In the genomic region with DNA sequence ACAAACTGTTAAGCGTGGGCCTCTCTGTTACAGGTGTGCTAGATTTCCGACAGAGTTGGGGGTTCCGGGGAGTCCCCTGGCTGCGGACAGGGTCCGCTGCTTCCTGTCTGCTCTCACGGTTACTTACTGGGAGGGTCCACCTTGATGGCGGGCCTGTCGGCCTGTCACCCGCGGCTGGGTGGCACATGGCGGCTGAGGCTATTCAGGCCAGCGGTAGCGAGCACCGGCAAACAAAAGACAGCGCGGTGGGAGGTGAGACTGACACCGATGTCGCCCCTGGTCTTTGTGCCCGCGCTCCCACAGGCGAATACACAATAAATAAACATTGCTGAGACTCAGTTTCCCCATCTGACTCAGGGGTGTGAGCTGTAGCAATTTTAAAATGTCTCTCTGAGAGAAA, we compare ENCODE assay signal across 8 mouse cellular contexts. TPM values are rescaled to one million over a fixed set of nuclear protein-coding genes. Genes with fewer than 3 reads are reported as not detected.
DNase-seq lines count a peak whose midpoint lies in the region; ATAC-seq and TF ChIP-seq lines count a peak whose summit lies in the region.

No protein-coding gene starts in this region.

- H3K4me1 ChIP-seq in forebrain, embryonic 11.5 days (replicated peaks; ENCODE audit: control insufficient read depth, insufficient read depth, low read length): peaks cover 18% of the 10 kb centered on the region; the same call in 1 of the 2 replicates
- peaks cover 10% of the 10 kb centered on the region for H3K4me1 ChIP-seq in limb, embryonic 14.5 days (ENCODE audit: control insufficient read depth, insufficient read depth, low read length)
- H3K4me1 ChIP-seq in small intestine, adult 2 months (ENCODE audit: control insufficient read depth, insufficient read depth, insufficient read length, low read length): peaks cover 8% of the 10 kb centered on the region

- H3K9ac ChIP-seq in forebrain, embryonic 11.5 days (ENCODE audit: low read length): peak overlapping the region; percentile 78
- H3K9ac ChIP-seq in limb, embryonic 14.5 days (ENCODE audit: low read depth, low read length, severe bottlenecking): peak overlapping the region; percentile 58

- intact Hi-C loops in left cerebral cortex, adult 2 months (cut with DNase I): no loop called here
- intact Hi-C loops in left cerebral cortex, postnatal 25 days (cut with DNase I): no loop called here

- no peaks in the 10 kb centered on the region; the same call in 1 of the 2 replicates for H3K36me3 ChIP-seq in forebrain, embryonic 11.5 days (ENCODE audit: control insufficient read depth, insufficient read depth, low read length)
- peaks cover 30% of the 10 kb centered on the region for H3K36me3 ChIP-seq in limb, embryonic 14.5 days (ENCODE audit: control insufficient read depth, insufficient read depth, low read length)
- H3K36me3 ChIP-seq in small intestine, adult 2 months (ENCODE audit: control insufficient read depth, insufficient read depth, low read length): no peaks in the 10 kb centered on the region

- peak overlapping the region; percentile 86 for H3K4me2 ChIP-seq in forebrain, embryonic 11.5 days (ENCODE audit: low read depth, low read length, severe bottlenecking)
- peak overlapping the region; percentile 48 for H3K4me2 ChIP-seq in limb, embryonic 14.5 days (replicated peaks; ENCODE audit: low read depth, low read length, severe bottlenecking)

- no peak for TF ChIP-seq CTCF in left cerebral cortex, adult 2 months (IDR thresholded peaks at IDR 0.05)
- no peak for TF ChIP-seq CTCF in small intestine, adult 2 months (IDR thresholded peaks at IDR 0.05; ENCODE audit: extremely low read depth, insufficient read length, insufficient replicate concordance, low read depth, low read length)

- DNase-seq in left cerebral cortex, adult 2 months (ENCODE audit: extremely low spot score in 1 of 2, low spot score in 2 of 2): no peak
- no peak for DNase-seq in left cerebral cortex, postnatal 25 days (ENCODE audit: low spot score in 2 of 2)
- DNase-seq in forebrain, embryonic 11.5 days (ENCODE audit: low spot score): peak; percentile 74
- no peak for DNase-seq in limb, embryonic 14.5 days (ENCODE audit: low spot score)
- DNase-seq in layer of hippocampus, adult 9-10 months (ENCODE audit: low spot score): no peak
- no peak for DNase-seq in kidney, postnatal 4 days
- no peak for DNase-seq in right cerebral cortex, adult 2 months (ENCODE audit: low spot score in 2 of 2)

- TF ChIP-seq POLR2A in limb, embryonic 14.5 days (IDR thresholded peaks at IDR 0.05; ENCODE audit: borderline replicate concordance, extremely low read depth, insufficient read depth, insufficient read length): no peak
- TF ChIP-seq POLR2A in small intestine, adult 2 months (IDR thresholded peaks at IDR 0.05; ENCODE audit: low read depth, low read length): no peak

- peak overlapping the region; percentile 41 for H3K4me3 ChIP-seq in left cerebral cortex, adult 2 months
- peak overlapping the region; percentile 37 for H3K4me3 ChIP-seq in forebrain, embryonic 11.5 days (ENCODE audit: low read depth, low read length)
- peak overlapping the region; percentile 41 for H3K4me3 ChIP-seq in limb, embryonic 14.5 days (replicated peaks; ENCODE audit: low read length)
- peak overlapping the region; percentile 36 for H3K4me3 ChIP-seq in small intestine, adult 2 months (ENCODE audit: low read depth, low read length)

- no peaks in the 10 kb centered on the region for H3K9me3 ChIP-seq in forebrain, embryonic 11.5 days (ENCODE audit: control insufficient read depth, low read length)
- no peaks in the 10 kb centered on the region for H3K9me3 ChIP-seq in limb, embryonic 14.5 days (ENCODE audit: control insufficient read depth, low read length)

- ATAC-seq in forebrain, embryonic 11.5 days (replicated peaks; ENCODE audit: low FRiP score): peak; percentile 53
- ATAC-seq in limb, embryonic 14.5 days (ENCODE audit: low FRiP score, low read depth): no peak

- H3K27ac ChIP-seq in left cerebral cortex, adult 2 months: peak overlapping the region; percentile 13
- H3K27ac ChIP-seq in forebrain, embryonic 11.5 days (ENCODE audit: low read depth, low read length): peak overlapping the region; percentile 80
- no peak overlapping the region for H3K27ac ChIP-seq in limb, embryonic 14.5 days (replicated peaks; ENCODE audit: low read depth, low read length)
- no peak overlapping the region for H3K27ac ChIP-seq in small intestine, adult 2 months (ENCODE audit: insufficient read depth, low read depth, low read length)

- H3K27me3 ChIP-seq in forebrain, embryonic 11.5 days (ENCODE audit: control insufficient read depth, insufficient read depth, low read length): peaks cover 2% of the 10 kb centered on the region; the same call in 1 of the 2 replicates
- H3K27me3 ChIP-seq in limb, embryonic 14.5 days (ENCODE audit: control insufficient read depth, insufficient read depth, low read length): peaks cover 22% of the 10 kb centered on the region
- H3K27me3 ChIP-seq in small intestine, adult 2 months (ENCODE audit: control insufficient read depth, insufficient read depth, low read length): peaks cover 16% of the 10 kb centered on the region

- 4% methylated on average over 21 of the region's 21 CpGs for WGBS in forebrain, embryonic 11.5 days
- WGBS in limb, embryonic 14.5 days: 12% methylated on average over 21 of the region's 21 CpGs
- 21% methylated on average over 21 of the region's 21 CpGs for WGBS in small intestine, adult 2 months

RNA-seq across cellular contexts. Expression of a gene that starts 10.7 kb away (rescaled TPM):
- total RNA-seq in left cerebral cortex, adult 2 months (2021): 1 to 10 TPM; 6.8 to 7.2 TPM
- 1 to 10 TPM; 9.2 to 9.9 TPM for total RNA-seq in left cerebral cortex, postnatal 25 days (2021)
- polyA plus RNA-seq in forebrain, embryonic 11.5 days (2014; fragmentation: Nextera tagmentation; extraction: Ambion mirVana): 48.8 and 50.7 TPM in 2 replicates
- 41.7 and 67.7 TPM in 2 replicates for polyA plus RNA-seq in limb, embryonic 14.5 days (2012; rRNA removed)
- 31.5 and 38.6 TPM in 2 replicates for polyA plus RNA-seq in limb, embryonic 14.5 days (2014; fragmentation: Nextera tagmentation; extraction: Ambion mirVana)
- polyA plus RNA-seq in small intestine, adult 2 months (2012; rRNA removed): 1.5 and 1.8 TPM in 2 replicates

RNA-seq across cellular contexts. Expression of a gene that starts 17.3 kb away (rescaled TPM):
- 1 to 10 TPM; 6.0 to 8.1 TPM for total RNA-seq in left cerebral cortex, adult 2 months (2021)
- total RNA-seq in left cerebral cortex, postnatal 25 days (2021): 1 to 10 TPM; 6.7 to 7.6 TPM
- polyA plus RNA-seq in forebrain, embryonic 11.5 days (2014; fragmentation: Nextera tagmentation; extraction: Ambion mirVana): 6.4 and 8.3 TPM in 2 replicates
- polyA plus RNA-seq in limb, embryonic 14.5 days (2012; rRNA removed): 10.9 and 15.5 TPM in 2 replicates
- 8.5 and 12.8 TPM in 2 replicates for polyA plus RNA-seq in limb, embryonic 14.5 days (2014; fragmentation: Nextera tagmentation; extraction: Ambion mirVana)
- polyA plus RNA-seq in small intestine, adult 2 months (2012; rRNA removed): 6.8 and 9.0 TPM in 2 replicates

RNA-seq across cellular contexts. Expression of a gene that starts 24.2 kb away (rescaled TPM):
- 10 to 100 TPM; 75.8 to 93.0 TPM for total RNA-seq in left cerebral cortex, adult 2 months (2021)
- total RNA-seq in left cerebral cortex, postnatal 25 days (2021): 10 to 100 TPM; 77.3 to 90.1 TPM
- 82.0 and 83.4 TPM in 2 replicates for polyA plus RNA-seq in forebrain, embryonic 11.5 days (2014; fragmentation: Nextera tagmentation; extraction: Ambion mirVana)
- polyA plus RNA-seq in limb, embryonic 14.5 days (2012; rRNA removed): 286 and 289 TPM in 2 replicates
- 101 and 106 TPM in 2 replicates for polyA plus RNA-seq in limb, embryonic 14.5 days (2014; fragmentation: Nextera tagmentation; extraction: Ambion mirVana)
- polyA plus RNA-seq in small intestine, adult 2 months (2012; rRNA removed): 18.5 and 48.0 TPM in 2 replicates

RNA-seq across cellular contexts. Expression of a gene that starts 36.2 kb away (rescaled TPM):
- 10 to 100 TPM; 37.8 to 43.3 TPM for total RNA-seq in left cerebral cortex, adult 2 months (2021)
- 10 to 100 TPM; 40.9 to 41.2 TPM for total RNA-seq in left cerebral cortex, postnatal 25 days (2021)
- 75.6 and 79.4 TPM in 2 replicates for polyA plus RNA-seq in forebrain, embryonic 11.5 days (2014; fragmentation: Nextera tagmentation; extraction: Ambion mirVana)
- polyA plus RNA-seq in limb, embryonic 14.5 days (2012; rRNA removed): 91.5 and 93.4 TPM in 2 replicates
- 50.1 and 57.3 TPM in 2 replicates for polyA plus RNA-seq in limb, embryonic 14.5 days (2014; fragmentation: Nextera tagmentation; extraction: Ambion mirVana)
- polyA plus RNA-seq in small intestine, adult 2 months (2012; rRNA removed): 11.6 and 23.7 TPM in 2 replicates

RNA-seq across cellular contexts. Expression of a gene that starts 41.9 kb away (rescaled TPM):
- 100 to 1,000 TPM in 1 of 2 experiments, 10 to 100 TPM in 1; 80.7 to 127 TPM for total RNA-seq in left cerebral cortex, adult 2 months (2021)
- 10 to 100 TPM; 74.3 to 98.7 TPM for total RNA-seq in left cerebral cortex, postnatal 25 days (2021)
- polyA plus RNA-seq in forebrain, embryonic 11.5 days (2014; fragmentation: Nextera tagmentation; extraction: Ambion mirVana): 58.3 and 66.4 TPM in 2 replicates
- 108 and 161 TPM in 2 replicates for polyA plus RNA-seq in limb, embryonic 14.5 days (2012; rRNA removed)
- polyA plus RNA-seq in limb, embryonic 14.5 days (2014; fragmentation: Nextera tagmentation; extraction: Ambion mirVana): 33.4 and 39.6 TPM in 2 replicates
- polyA plus RNA-seq in small intestine, adult 2 months (2012; rRNA removed): 151 and 372 TPM in 2 replicates

Comparison
In these comparisons a context has a peak if more than half of its experiments do, and no peak if none do; other contexts are left out.
1. H3K27ac ChIP-seq: peak in left cerebral cortex, adult 2 months (single experiment) and forebrain, embryonic 11.5 days (single experiment); none in limb, embryonic 14.5 days (single experiment) and small intestine, adult 2 months (single experiment).
2. RNA of a gene that starts 10.7 kb away (polyA plus RNA-seq): 48.8 to 50.7 TPM in forebrain, embryonic 11.5 days and 31.5 to 67.7 TPM in limb, embryonic 14.5 days; 1.5 to 1.8 TPM in small intestine, adult 2 months; every median in the first group is over 10 times any median in the second.
3. Peak in every context shown above with its lines, with median percentiles within 50 percentile points of each other: H3K4me3 ChIP-seq.